Mouse (Mus musculus) myocyte (in vitro differentiated cells): ENCODE data around the gene Siae.

Experiments used
- CEBPB ChIP-seq: IDR thresholded peaks from 2 replicates; pipeline ENCODE4 v1.6.1; 2011; ENCODE audit warnings: mild to moderate bottlenecking, moderate library complexity; ENCODE audit not compliant: poor library complexity, insufficient read depth, severe bottlenecking
- E2F4 ChIP-seq: IDR thresholded peaks from one replicate; pipeline ENCODE4 v1.6.1; 2011; ENCODE audit warnings: mild to moderate bottlenecking, control low read depth, moderate library complexity; ENCODE audit not compliant: insufficient read depth
- MAX ChIP-seq: IDR thresholded peaks from one replicate; pipeline ENCODE4 v1.6.1; 2011; ENCODE audit warnings: low read depth, mild to moderate bottlenecking, control low read depth
- MYOG ChIP-seq, 3 experiments: IDR thresholded peaks; one replicate each; pipeline ENCODE4 v1.6.1; 2011; ENCODE audit warnings: control low read depth in 2 of 3, low read depth in 2 of 3, mild to moderate bottlenecking in 2 of 3; ENCODE audit not compliant: insufficient read length in 2 of 3, control insufficient read depth in 1 of 3, insufficient read depth in 1 of 3
- POLR2A ChIP-seq: IDR thresholded peaks from one replicate; pipeline ENCODE4 v1.6.1; 2011; ENCODE audit warnings: low read depth, mild to moderate bottlenecking, control low read depth, moderate library complexity; ENCODE audit not compliant: insufficient read length
- POLR2AphosphoS2 ChIP-seq: IDR thresholded peaks from one replicate; pipeline ENCODE4 v1.6.1; 2011; ENCODE audit warnings: low read depth, control low read depth; ENCODE audit not compliant: insufficient read length
- SRF ChIP-seq: IDR thresholded peaks from one replicate; pipeline ENCODE4 v1.6.1; 2011; ENCODE audit warnings: low read depth; ENCODE audit not compliant: control insufficient read depth, insufficient read length
- TCF12 ChIP-seq: IDR thresholded peaks from one replicate; pipeline ENCODE4 v1.6.1; 2011; ENCODE audit warnings: mild to moderate bottlenecking, control low read depth; ENCODE audit not compliant: poor library complexity, insufficient read depth, severe bottlenecking
- TCF3 ChIP-seq: IDR thresholded peaks from one replicate; pipeline ENCODE4 v1.6.1; 2011; ENCODE audit warnings: low read depth, control low read depth; ENCODE audit not compliant: insufficient read length
- USF1 ChIP-seq: IDR thresholded peaks from one replicate; pipeline ENCODE4 v1.6.1; 2011; ENCODE audit warnings: low read depth, mild to moderate bottlenecking, control low read depth, moderate library complexity

DNA sequence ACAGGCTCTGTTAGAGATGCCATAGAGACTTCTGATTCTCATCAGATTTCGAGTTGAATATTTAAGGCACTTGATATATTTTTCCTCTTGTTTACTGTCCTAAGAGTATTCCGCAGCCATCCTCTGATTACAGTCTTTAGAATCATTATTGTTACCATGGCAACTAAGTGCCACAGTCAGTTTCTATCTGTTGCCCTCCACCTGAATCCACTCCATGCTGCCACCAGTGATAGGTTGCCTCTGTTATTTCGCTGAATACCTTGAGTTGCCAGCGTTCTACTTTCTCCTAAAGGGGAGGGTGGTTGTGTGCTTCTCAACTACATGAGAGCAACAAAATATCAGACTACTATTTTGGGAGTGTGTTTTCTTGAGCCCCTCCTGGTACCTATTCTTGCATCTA, 31.2 kb downstream of the Siae start:
- TF ChIP-seq USF1 = no peak
- no peak for TF ChIP-seq E2F4
- no peak for TF ChIP-seq POLR2AphosphoS2
- TF ChIP-seq POLR2A = no peak
- no peak for TF ChIP-seq MAX
- TF ChIP-seq MYOG (IDR thresholded peaks at IDR 0.05; ENCODE audit: control insufficient read depth in 1 of 3, insufficient read depth in 1 of 3, insufficient read length in 2 of 3, low read depth in 2 of 3) = no peak
- TF ChIP-seq SRF = no peak
- no peak for TF ChIP-seq TCF12
- TF ChIP-seq CEBPB = no peak
- no peak for TF ChIP-seq TCF3
